Mouse (Mus musculus): ENCODE data around the gene Fam221a.

- TF ChIP-seq CTCF (IDR thresholded peaks at IDR 0.05; ENCODE audit: extremely low read depth, insufficient read depth, insufficient read length, insufficient replicate concordance) (no peak), POLR2A (IDR thresholded peaks at IDR 0.05; ENCODE audit: low read depth, low read length) (no peak)
Observed at GRCm38 (mm10) chr6:49319595-49320315, 47.8 kb upstream of the Fam221a start.

Measured in spleen, adult 2 months (tissue).